Mouse (Mus musculus): ENCODE results near the gene Grpel1.

Gene Grpel1

DNA sequence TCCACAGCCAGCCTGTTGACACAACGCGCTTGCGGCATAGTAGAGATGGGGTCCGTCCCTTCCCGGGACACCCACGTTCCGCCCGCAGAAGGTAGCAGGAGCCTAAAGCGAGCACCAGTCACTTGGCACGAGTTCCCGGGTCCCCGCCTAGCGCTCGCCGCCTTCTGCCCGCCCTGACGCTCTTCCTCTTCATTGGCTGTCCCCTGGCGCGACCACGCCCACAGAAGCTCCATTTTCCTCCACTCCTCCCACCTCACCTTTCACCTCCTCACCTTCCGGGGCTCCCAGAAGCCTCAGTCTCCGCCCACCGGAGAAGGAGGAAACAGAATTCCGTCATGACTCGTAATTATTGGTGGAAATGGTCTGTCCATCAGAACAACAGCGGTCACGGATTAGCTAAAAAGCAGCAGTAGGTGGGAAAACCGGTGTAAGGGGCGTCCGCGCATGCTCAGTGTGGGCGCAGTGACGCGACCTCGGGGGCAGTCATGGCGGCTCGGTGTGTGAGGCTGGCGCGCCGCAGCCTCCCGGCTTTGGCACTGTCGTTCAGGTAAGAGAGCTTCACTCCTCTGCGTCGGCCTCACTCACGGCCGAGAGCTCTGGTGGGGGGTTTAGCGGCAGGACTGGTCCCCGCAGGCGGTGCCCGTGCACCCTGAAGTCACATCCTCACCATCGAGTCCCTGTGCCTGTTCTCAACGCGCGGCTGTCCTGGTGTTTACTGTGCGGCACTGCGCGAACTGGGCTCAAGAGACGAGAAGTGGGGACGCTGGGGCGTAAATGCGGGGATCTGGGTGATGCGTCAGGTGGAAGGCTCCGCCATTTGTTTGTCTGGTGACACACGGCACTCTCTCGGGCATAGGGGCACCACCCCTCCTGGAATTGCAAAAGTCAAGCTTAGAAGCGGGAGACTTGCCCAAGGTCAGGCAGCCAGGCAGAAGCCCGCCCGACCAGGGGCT is at the start of gene Grpel1:
Gene Grpel1 (plus strand): TSS at position 290 of the 953 bp plus-strand sequence.
- peak; percentile 100 for DNase-seq (ENCODE audit: low spot score in 2 of 2)

DNA sequence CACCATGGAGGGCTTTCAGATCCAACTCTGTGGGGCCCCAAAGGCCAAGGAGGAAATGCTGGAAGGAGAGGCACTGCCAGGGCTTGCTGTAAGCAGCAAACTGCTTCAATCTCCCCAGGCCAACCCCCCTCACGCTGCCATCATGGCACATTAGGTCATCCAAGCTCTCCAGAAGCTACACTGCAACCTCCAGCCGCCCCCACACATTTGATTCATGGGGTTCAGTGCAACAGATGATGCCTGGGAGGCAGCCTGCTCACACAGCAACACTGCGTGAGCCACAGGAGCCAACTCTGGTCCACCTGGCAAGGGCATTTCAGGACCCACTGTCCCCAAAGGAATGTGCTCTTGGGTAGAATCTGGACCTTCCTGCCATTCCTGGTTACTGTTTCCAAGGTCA is 44.9 kb upstream of the Grpel1 start:
- DNase-seq (ENCODE audit: low spot score in 2 of 2), result no peak

DNA sequence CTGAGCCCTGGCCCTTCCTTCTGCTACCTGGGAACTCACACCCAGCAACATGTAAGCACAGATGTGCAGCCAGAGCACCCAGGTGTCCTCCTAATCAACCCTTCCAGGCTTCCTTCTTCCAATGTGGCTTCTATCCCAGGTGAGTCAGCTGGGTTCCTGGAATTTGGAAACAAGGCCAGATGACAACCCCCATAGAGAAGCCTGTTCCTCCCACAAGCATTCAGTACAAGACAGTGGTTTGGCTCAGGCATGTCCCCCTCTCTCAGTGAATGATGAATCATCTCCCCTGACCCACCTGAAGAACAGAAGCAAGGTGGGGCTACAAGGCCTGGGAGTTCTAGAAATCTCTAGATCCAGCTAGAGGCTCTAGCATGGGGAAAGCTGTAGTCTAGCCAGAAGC is 42.1 kb upstream of the Grpel1 start:
- no peak for DNase-seq (ENCODE audit: low spot score in 2 of 2)

DNA sequence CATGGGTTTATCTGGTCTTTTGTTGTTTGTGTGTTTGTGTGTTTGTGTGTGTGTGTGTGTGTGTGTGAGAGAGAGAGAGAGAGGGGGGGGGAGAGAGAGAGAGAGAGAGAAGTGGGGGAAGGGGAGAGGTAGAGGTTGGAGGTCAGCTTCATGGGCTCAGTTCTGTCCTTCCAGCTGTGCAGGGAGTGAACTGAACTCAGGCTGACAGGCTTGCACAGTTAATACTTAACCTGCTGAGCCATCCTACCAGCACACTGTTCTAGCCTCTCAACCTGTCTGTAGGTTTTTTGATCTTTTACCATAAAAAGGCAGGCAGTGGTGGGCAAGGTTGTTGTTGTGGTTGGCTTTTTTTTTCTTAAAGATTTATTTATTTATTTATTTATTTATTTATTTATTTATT is 40.1 kb upstream of the Grpel1 start:
- no peak for DNase-seq (ENCODE audit: low spot score in 2 of 2)

DNA sequence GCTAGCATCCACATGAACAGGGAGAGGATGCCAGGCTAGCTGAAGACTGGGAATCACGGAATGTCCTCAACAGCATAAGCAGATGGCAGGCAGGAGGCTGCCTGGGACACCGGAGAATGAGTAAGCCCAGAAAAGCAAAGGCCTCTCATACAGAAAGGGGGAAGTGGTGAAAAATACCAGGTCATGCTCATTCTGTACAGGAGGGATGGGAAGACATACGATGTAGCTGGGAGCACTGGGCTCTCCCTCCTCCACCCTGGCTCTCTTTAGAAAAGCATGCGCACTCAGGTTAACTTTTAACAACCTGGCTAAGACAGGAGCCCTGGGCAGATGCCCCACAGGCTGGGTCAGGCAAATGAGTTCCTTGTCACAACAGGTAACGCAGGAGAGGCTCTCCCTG is 38.4 kb upstream of the Grpel1 start:
- DNase-seq (ENCODE audit: low spot score in 2 of 2), result no peak

DNA sequence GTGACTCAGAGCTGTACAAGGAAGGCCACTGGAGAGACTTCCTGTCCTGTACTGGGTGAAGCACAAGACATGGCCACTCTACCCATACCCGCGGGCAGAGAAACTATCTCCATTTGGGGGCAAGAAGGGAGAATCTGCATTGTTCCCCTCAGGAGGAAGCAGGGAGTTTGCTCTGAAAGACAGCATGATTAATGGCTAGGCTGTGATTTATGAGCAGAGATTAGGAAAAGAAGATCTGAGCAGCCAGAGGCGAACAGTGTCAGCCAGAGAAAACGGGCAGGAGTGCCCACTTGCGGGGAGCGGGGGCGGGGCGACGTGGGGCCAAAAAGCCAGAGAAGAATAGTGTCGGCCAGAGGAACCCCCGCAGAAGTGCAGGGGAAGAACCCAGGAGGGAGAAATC is 37.0 kb upstream of the Grpel1 start:
- DNase-seq (ENCODE audit: low spot score in 2 of 2), result no peak

DNA sequence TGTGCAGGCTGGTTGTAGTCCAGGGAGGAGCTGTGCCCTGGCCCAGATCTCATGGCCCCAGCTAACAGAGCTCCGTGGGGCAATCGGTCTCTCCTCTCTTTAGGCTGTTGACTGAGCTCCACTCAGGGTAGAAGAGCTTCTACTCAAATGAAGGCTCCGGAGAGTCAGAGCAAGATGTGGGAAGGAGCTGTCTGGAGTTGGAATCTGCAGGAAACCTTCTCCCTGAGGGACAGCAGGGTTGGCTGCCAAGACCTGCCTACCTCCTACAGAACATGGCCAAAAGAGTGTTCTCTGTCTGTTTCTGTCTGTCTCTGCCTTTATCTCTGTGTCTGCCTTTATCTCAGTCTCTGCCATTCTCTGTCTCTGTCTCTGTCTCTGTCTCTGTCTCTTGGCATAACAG is 35.2 kb upstream of the Grpel1 start:
- no peak for DNase-seq (ENCODE audit: low spot score in 2 of 2)

DNA sequence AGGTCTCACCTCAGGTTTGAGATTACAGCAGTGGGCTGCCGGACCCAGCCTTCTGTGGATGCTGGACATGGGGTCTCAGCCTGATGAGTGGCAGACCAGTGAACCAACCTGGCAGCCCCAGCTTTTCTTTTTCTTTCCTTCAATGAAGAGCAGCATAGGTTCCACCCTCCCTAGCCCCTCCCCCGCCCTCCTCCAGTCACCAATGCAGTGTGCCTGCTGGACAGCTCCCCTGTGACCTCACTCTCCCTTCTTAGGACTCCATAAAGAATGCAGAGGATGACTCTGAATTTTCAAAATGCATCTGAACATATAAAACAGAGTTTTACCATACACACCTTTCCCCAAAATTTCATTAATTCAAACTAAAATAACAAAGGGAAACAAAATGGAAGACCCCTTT is 33.1 kb upstream of the Grpel1 start:
- no peak for DNase-seq (ENCODE audit: low spot score in 2 of 2)

DNA sequence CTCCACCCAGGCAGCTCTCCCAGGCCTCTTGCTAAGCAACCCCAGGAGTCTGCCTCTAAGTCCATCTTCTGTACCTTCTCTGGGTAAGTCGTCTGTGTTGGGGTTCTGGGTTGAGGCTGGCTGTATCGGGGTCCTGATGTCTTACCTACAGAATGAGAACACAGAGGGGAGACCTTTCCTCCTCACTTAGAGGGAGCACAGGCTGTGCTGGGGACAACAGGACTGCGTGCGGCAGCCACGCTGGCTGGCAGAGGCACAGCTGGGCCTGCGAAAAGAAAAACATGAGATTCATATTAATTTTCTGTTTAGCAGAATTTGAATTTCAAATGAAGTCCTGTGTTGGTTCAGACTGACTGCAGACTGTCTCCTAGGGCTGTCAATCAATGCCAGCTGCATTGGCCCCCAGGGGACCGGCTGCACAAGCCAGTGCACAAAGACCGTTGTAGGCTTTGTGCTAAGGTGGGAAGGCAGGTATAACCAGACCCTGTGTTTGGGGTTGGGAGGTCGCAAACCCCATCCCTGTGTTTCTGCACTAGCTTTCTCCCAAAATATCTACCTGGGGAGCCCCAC is 30.3 kb upstream of the Grpel1 start:
- DNase-seq (ENCODE audit: low spot score in 2 of 2), result no peak

DNA sequence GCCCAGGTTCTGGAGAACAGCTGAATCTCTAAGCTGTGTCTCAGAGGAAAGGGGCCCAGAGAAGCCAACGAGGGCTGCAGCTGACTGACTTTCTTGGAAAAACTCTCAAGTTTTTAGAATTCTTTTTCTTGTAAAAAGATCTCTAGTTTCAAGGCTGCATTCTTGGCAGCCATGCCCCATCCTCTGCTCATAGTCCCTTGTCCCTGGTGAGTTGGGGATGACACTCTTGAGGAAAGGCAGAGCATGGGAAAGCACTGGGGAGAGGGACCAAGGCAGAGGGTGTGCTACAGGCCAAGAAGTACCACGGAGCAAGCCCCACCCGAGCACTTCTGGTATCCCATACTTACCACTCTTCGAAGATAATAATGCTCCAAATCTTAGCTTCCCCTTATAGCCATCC is 27.9 kb upstream of the Grpel1 start:
- peak in 1 of 2 experiments; percentile 13 for DNase-seq (ENCODE audit: low spot score in 2 of 2)

DNA sequence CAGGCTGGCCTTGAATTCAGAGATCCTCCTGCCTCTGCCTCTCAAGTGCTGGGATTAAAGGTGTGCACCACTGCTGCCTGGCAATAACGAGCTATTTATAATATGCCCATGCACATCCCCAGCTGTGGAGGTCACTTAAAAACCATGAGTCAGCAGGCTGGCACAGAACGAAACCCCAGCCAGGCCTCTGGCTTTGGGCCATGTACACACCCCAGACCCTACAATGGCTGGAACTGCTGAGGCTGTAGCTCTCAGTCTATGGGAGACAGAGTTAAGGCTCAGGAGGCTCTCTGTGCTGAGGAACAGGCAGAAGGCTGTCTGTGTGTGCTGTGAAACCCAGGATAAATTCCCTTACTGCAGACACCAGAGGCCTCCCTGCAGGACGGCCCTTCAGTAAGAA is 24.1 kb upstream of the Grpel1 start:
- no peak for DNase-seq (ENCODE audit: low spot score in 2 of 2)

DNA sequence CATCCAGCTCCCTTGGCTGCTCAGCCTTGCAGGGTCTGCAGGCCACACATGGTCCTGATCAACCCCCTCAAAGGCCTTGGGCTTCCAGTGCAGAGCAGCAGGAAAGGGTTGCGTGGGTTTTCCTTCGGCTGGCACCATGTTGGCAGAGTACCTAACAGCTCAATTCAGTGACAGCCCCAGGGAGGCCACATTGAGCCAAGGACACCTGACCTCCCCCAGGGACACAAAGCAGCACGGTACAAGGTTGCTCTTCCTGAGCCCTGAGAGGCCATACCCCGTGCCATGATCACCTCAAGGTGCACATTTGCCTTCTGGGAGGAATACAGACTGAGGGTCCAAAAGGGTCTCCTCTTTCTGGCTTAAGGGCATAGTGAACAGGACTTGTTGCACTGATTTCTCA is 20.2 kb upstream of the Grpel1 start:
- no peak for DNase-seq (ENCODE audit: low spot score in 2 of 2)

DNA sequence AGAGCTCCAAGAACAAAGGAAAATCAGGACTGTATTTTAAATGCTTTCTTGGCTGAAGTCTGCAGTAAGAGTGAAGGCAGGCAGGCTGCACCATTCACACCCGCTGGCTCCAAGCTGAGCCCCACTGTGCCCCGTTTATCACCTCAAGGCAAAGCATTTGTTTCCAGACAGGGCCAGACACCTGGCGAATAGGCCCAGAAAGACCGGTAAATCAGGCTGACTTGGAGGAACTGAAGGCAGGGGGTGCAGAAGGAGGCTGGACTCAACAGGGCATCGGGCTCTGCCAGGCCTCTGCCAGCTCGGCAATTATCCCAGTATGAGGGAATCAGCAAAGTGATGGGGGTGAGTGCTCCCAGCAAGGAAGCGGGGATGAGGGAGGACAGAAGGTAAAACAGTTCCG is 19.8 kb upstream of the Grpel1 start:
- DNase-seq (ENCODE audit: low spot score in 2 of 2), result no peak

DNA sequence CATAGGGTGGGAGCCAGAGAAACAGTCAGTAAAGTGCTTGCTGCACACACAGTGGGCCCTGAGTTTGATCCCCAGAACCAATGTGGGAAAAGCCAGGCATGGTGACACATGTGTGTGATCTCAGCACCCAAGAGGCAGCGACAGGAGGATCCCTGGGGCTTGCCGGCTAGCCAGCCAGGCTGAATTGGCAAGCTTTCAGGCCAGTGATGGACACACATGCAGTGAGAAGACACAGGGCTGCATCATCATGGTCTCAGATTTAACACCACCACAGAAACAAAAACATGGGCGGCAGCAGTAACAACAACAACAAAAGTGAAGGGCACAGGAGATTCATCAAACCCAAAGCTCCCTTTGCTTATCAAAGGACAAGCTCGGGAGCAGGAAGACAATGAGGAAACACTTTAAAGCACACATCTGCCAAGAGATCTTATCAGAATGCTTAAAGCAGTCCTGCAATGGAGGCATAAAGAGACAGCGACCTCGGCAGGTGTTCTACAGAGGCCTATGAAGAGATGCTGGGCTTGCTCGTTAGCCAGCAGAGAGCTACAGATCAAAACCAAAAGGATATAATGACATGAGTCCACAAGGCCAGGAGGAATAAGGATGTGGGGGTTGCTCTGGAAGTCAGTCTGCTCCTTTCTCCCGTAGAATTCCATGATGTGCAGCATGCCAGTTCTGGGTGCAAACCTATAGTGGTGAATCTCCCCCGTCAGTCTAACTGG is 18.5 kb upstream of the Grpel1 start:
- no peak for DNase-seq (ENCODE audit: low spot score in 2 of 2)

DNA sequence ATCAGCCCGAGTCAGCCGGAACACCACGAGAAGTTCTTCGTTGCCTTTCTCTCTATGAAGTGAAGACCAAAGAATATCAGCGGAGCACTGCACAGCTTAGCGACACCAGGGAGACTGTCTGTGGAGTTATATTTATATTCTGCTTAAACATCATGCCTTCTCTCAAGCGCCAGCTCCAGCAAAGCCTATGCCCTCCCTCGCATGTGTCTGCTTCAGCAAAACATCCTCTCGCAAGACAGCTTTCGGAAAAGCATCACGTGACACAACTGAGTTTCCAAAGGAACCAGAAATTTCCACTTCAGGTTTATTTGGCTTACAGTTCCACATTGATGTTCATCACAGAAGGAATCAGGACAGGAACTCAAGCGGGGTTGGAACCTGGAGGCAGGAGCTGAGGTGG is 16.9 kb upstream of the Grpel1 start:
- no peak for DNase-seq (ENCODE audit: low spot score in 2 of 2)

DNA sequence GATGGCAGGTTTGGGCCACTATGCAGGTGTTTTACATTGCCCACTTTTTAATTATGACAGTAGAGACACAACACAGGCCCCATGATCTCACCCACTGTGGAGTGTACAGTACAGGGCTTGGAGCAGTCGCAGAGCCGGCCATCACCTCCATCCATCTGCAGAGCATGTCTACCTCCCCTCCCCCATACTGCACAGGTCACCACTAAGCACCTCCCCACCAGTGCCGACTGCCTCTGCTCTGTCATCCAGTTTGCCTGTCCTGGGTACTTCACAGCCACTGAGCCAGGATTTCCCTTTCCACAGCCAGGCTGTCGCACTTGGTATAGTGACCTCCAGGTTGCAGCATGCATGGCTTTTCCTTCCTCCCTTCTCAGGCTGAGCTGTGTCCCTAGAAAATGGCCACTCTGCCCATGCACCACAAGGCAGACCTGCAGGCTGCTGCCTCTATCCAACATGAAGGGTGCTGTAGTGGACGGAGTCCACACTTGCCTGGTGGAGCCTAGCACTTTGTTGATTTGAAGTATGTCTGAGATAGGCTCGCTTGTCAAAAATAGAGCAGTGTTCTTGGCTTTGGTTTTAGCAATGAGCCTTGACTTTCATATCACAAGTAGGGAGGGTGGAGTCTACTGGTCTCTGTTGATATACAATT is 15.0 kb upstream of the Grpel1 start:
- peak; percentile 42 to 45 for DNase-seq (ENCODE audit: low spot score in 2 of 2)

DNA sequence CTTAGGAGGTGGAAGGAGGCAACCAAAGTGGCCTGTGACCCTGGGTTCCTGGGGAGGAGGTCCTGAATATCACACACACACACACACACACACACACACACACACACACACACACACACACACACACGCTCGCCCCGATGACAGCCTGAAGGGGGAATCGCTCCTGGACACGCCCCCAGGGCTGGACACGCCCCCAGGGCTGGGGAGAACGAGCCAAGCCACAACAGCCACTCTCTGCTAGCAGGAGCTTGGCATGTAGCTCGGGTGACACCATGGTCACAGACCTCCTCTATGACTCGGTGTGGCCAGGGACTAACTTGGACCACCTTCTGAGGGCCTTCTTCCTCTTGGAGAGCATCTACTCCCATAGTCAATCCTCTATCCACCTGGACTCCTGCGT is 13.7 kb upstream of the Grpel1 start:
- DNase-seq (ENCODE audit: low spot score in 2 of 2), result no peak

DNA sequence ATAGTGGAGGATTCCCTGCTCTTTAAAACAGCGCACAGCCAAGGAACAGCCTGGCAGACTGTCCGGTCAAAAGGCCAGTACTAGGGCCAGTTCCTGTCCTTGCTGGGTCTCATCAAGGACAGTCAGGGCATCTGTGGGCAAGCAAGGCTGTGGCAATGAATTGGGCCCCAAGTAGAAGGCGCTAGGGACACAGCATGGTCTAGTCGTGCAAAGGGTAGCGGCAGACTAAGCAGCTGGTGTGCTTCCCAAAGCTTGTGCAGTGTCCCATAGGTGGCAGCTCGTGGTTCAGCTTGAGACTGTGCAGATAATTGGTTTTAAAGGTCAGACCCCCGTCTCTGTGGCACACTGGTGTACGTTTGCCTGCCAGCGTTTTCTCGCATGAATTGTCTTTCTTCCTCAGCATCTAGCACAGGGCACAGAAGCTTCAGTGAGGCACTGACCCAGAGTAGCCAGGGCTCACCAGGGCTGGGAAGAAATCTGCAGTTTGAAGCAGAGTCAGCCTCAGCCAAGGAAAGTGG is 12.9 kb upstream of the Grpel1 start:
- no peak for DNase-seq (ENCODE audit: low spot score in 2 of 2)

DNA sequence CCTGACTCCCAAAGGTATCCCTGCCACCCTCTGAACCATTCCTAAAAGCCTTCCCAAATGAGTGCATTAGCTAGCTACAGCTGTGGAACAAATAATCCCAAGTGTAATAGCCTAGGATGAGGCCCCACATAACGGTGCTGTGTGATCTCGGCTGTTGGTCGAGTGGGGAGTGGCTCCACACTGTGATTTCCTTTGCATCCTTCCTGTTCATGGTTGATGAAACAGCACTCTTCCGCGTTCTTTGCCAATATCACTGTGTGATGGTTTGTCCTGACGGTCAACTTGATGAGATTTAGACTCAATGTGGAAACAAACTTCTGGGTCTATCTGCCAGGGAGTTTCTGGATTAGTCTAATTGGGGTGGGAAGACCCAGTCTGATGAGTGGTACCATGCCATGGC is 12.0 kb upstream of the Grpel1 start:
- DNase-seq (ENCODE audit: low spot score in 2 of 2), result no peak

DNA sequence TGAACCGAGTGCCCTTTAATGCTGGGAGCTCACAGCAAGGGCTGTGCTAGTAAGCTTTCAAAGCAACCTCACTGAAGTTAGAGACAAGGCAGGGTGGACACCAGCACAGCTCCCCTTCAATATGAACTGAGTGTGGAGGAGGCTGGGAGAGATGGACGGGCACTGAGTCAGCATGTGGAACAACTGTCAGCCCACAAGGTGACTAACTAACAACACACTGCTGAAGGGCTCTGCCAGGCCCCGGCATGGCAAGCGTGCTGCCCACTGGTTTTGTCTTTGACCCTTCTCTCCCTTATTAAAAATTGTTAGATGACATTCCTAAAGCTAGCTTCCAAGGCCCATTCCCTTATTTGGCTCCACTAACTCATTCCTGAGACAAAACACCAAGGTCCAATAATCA is 7.1 kb upstream of the Grpel1 start:
- DNase-seq (ENCODE audit: low spot score in 2 of 2), result no peak

DNA sequence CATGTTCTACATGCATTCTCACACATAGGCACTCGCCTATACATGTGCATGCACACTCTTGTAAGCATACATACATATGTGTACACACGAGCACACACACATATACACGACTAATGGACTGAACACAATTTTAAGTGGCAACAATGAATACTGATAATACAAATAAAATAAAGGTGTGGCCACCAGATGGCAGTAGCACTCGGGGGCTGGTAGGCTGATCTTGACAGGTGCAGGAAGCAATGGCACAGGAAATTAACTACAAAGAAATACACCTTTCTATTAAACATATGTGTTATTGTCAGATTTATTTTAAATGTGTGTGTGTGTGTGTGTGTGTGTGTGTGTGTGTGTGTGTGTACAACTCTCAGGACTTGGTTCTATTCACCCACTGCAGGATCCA is 5.9 kb upstream of the Grpel1 start:
- DNase-seq (ENCODE audit: low spot score in 2 of 2), result no peak

DNA sequence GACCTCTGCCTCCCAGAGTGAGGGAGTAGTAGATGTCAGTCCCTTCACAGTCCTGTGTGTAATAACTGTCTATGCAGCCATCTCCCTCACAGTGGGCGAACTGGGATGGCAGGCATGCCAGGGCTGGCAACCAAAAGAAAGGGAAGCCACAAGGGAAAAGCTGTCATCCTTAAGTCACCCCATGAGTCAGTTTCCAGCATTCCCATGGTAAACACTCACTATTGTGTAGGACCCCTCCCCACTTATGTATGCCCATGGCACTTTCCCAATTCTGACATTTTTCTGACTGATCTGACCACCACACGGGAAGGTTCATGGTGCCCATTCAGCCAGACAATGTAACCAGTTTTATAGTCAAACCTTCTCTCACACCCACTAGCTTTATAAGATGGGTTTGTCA is 4.1 kb upstream of the Grpel1 start:
- DNase-seq (ENCODE audit: low spot score in 2 of 2), result no peak

Data from heart, adult 9 months (tissue).